Mouse (Mus musculus) megakaryocyte, embryonic 14.5 days (primary cell): Measurements from ENCODE around the gene Gm21973.

ENCODE experiments used
- FLI1 ChIP-seq: IDR thresholded peaks from 2 replicates; pipeline ENCODE4 v1.6.1; 2012; ENCODE audit warnings: low read length, inconsistent platforms, mixed read lengths
- GATA1 ChIP-seq: IDR thresholded peaks from 3 replicates; pipeline ENCODE4 v1.6.1; 2012; ENCODE audit warnings: mixed read lengths, low read length, inconsistent platforms, borderline replicate concordance

GRCm38 (mm10) chr15:10306461-10306860 is 18.7 kb upstream of the Gm21973 start:
- no peak for TF ChIP-seq FLI1
- TF ChIP-seq GATA1: no peak
